Mouse (Mus musculus): ENCODE measurements around the gene Tenm2.

DNA sequence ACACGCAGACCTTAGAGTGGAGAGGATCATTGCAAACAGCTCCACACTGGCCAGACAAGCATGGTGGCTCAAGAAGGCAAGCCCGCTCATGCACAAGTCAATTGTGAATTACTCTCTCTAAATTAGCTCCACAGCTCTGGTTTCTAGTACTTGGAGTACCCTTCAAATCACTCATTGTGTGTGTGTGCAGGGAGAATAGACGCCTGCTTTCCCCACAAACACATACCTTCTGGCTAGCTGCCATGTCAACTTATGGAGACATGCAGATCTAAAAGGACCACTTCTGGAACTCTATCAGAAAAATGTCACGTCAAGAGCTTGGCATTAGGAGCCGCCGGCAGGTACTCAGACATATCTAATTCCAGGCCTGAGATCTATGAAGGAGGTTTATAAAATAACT lies 14.8 kb downstream of the Tenm2 start:
- TF ChIP-seq POLR2A (IDR thresholded peaks at IDR 0.05; ENCODE audit: control insufficient read depth, low read depth, low read length) (no peak), CTCF (IDR thresholded peaks at IDR 0.05; ENCODE audit: control insufficient read depth, insufficient read depth, insufficient replicate concordance, low read depth, low read length) (no peak)

Measured in testis, adult 2 months (tissue).